Mouse (Mus musculus) midbrain, embryonic 14.5 days (tissue): ENCODE results near the gene Mefv. TPM values are rescaled to one million over a fixed set of nuclear protein-coding genes. Genes with fewer than 3 reads are reported as not detected.
"Not testable (repeated sequence)": the region's sequence is repeated elsewhere in the genome, so short reads cannot be mapped to it uniquely, and the experiment has no call there.

Experiments
- ATAC-seq: fragments of 200-750 bp; cut with Nextera tagmentation; 2 replicates; pipeline ENCODE4 v1.8.0; 2017; ENCODE audit warnings: moderate number of reproducible peaks, moderate library complexity; ENCODE audit not compliant: low FRiP score, low TSS enrichment
- DNase-seq: peaks from one replicate; pipeline ENCODE4 v3.0.0-alpha.2; 2015
- H3K27ac ChIP-seq: fragments of 300-500 bp; sonication (generic); replicated peaks from 2 replicates; pipeline ENCODE4 v1.5.1; 2014; ENCODE audit warnings: mild to moderate bottlenecking, low read depth, low read length, moderate library complexity
- H3K27me3 ChIP-seq: fragments of 300-500 bp; sonication (generic); 2 replicates; pipeline ENCODE4 v1.6.1; 2014; ENCODE audit warnings: low read length, control low read depth, mixed read lengths; ENCODE audit not compliant: control insufficient read depth, insufficient read depth
- H3K36me3 ChIP-seq: fragments of 300-500 bp; sonication (generic); 2 replicates; pipeline ENCODE4 v1.6.1; 2014; ENCODE audit warnings: low read length, control low read depth; ENCODE audit not compliant: control insufficient read depth, insufficient read depth
- H3K4me1 ChIP-seq: fragments of 300-500 bp; sonication (generic); 2 replicates; pipeline ENCODE4 v1.6.1; 2014; ENCODE audit warnings: mild to moderate bottlenecking, antibody characterized with exemption, low read length, control low read depth; ENCODE audit not compliant: control insufficient read depth, insufficient read depth
- H3K4me2 ChIP-seq: fragments of 300-500 bp; sonication (generic); 2 replicates; pipeline ENCODE4 v1.6.1; 2014; ENCODE audit warnings: mild to moderate bottlenecking, low read length, moderate library complexity
- H3K4me3 ChIP-seq: fragments of 300-500 bp; sonication (generic); replicated peaks from 2 replicates; pipeline ENCODE4 v1.5.1; 2014; ENCODE audit warnings: low read depth, low read length
- H3K9ac ChIP-seq: fragments of 300-500 bp; sonication (generic); replicated peaks from 2 replicates; pipeline ENCODE4 v1.6.1; 2014; ENCODE audit warnings: mild to moderate bottlenecking, low read length, moderate library complexity
- H3K9me3 ChIP-seq: fragments of 300-500 bp; sonication (generic); 2 replicates; pipeline ENCODE4 v1.6.1; 2016; ENCODE audit warnings: low read length, control low read depth, mixed read lengths; ENCODE audit not compliant: control insufficient read depth
- WGBS: fragments of 180-500 bp; shearing (Covaris S2); extraction: QIAGEN DNeasy Blood & Tissue Kit; methylation state at CpG from one replicate; pipeline ENCODE4 v1.1.7; 2014; 5-methylcytosine and 5-hydroxymethylcytosine counted together
- polyA plus RNA-seq: library from polyadenylated mRNA; unstranded; fragments of >200 nt; fragmentation: Nextera tagmentation; extraction: Ambion mirVana; gene quantifications from 2 replicates; pipeline ENCODE4 v1.2.1, GENCODE M21; 2014

The Mefv gene
- polyA plus RNA-seq, 1 experiment from 2014 or later: not detected

GRCm38 (mm10) chr16:3727980-3728720, 10.3 kb upstream of the Mefv start:
- H3K4me3 ChIP-seq: no peak overlapping the region
- DNase-seq (no peak), ATAC-seq (no peak)
- no peak overlapping the region for H3K27ac ChIP-seq
- H3K9me3 ChIP-seq: no peaks in the 10 kb centered on the region
- WGBS: 87% methylated on average over 6 of the region's 6 CpGs
- H3K4me2 ChIP-seq: no peak overlapping the region
- H3K36me3 ChIP-seq: no peaks in the 10 kb centered on the region
- no peaks in the 10 kb centered on the region for H3K4me1 ChIP-seq
- H3K27me3 ChIP-seq: no peaks in the 10 kb centered on the region
- no peak overlapping the region for H3K9ac ChIP-seq

- DNase-seq (no peak), ATAC-seq (no peak)
- no peak overlapping the region for H3K9ac ChIP-seq
- H3K36me3 ChIP-seq: no peaks in the 10 kb centered on the region
- 78% methylated on average over 3 of the region's 3 CpGs for WGBS
- H3K4me1 ChIP-seq: no peaks in the 10 kb centered on the region
- H3K9me3 ChIP-seq: 0 out of 2 replicates have a peak, but pooled peaks cover 3% of the 10 kb centered on the region
- H3K4me2 ChIP-seq: no peak overlapping the region
- no peaks in the 10 kb centered on the region for H3K27me3 ChIP-seq
- H3K27ac ChIP-seq: no peak overlapping the region
- H3K4me3 ChIP-seq: no peak overlapping the region
Observed at GRCm38 (mm10) chr16:3723231-3723630, 5.3 kb upstream of the Mefv start.

- H3K36me3 ChIP-seq: no peaks in the 10 kb centered on the region
- H3K9ac ChIP-seq: no peak overlapping the region
- 94% methylated on average over 2 of the region's 2 CpGs for WGBS
- H3K4me1 ChIP-seq: no peaks in the 10 kb centered on the region
- DNase-seq (no peak), ATAC-seq (no peak)
- H3K4me3 ChIP-seq: no peak overlapping the region
- H3K27me3 ChIP-seq: no peaks in the 10 kb centered on the region
- no peak overlapping the region for H3K27ac ChIP-seq
- no peak overlapping the region for H3K4me2 ChIP-seq
- H3K9me3 ChIP-seq: no peaks in the 10 kb centered on the region
Observed at GRCm38 (mm10) chr16:3714731-3715130, 3.2 kb downstream of the Mefv start.

- no peaks in the 10 kb centered on the region for H3K36me3 ChIP-seq
- ATAC-seq (no peak), DNase-seq (no peak)
- 88% methylated on average over 6 of the region's 6 CpGs for WGBS
- H3K9me3 ChIP-seq: no peaks in the 10 kb centered on the region; the same call in 1 of the 2 replicates
- H3K9ac ChIP-seq: no peak overlapping the region
- no peak overlapping the region for H3K4me2 ChIP-seq
- H3K4me1 ChIP-seq: no peaks in the 10 kb centered on the region
- H3K27me3 ChIP-seq: no peaks in the 10 kb centered on the region
- no peak overlapping the region for H3K4me3 ChIP-seq
- no peak overlapping the region for H3K27ac ChIP-seq
Observed at GRCm38 (mm10) chr16:3706680-3707079, 11.2 kb downstream of the Mefv start.

- Histone ChIP-seq H3K27ac (no peak overlapping the region), H3K27me3 (no peaks in the 10 kb centered on the region), H3K4me3 (no peak overlapping the region), H3K4me2 (no peak overlapping the region), H3K9me3 (no peaks in the 10 kb centered on the region; the same call in 1 of the 2 replicates), H3K36me3 (no peaks in the 10 kb centered on the region), H3K4me1 (no peaks in the 10 kb centered on the region), H3K9ac (no peak overlapping the region)
- no peak for ATAC-seq
- DNase-seq: no peak
- WGBS: 67% methylated on average over 1 of the region's 1 CpGs
Observed at GRCm38 (mm10) chr16:3700893-3701292, 17.0 kb downstream of the Mefv start.

GRCm38 (mm10) chr16:3699281-3699680, 18.6 kb downstream of the Mefv start:
- 87% methylated on average over 8 of the region's 8 CpGs for whole genome bisulfite sequencing

GRCm38 (mm10) chr16:3689608-3690007, 28.3 kb downstream of the Mefv start:
- not testable (repeated sequence) for H3K4me1 ChIP-seq, H3K36me3 ChIP-seq, DNase-seq, H3K27ac ChIP-seq, H3K27me3 ChIP-seq, H3K4me2 ChIP-seq, H3K9me3 ChIP-seq, H3K4me3 ChIP-seq, H3K9ac ChIP-seq, ATAC-seq
- 63% methylated on average over 20 of the region's 20 CpGs for WGBS

More at GRCm38 (mm10) chr16:3699281-3699680, 18.6 kb downstream of the Mefv start:
- Histone ChIP-seq H3K27me3 (no peaks in the 10 kb centered on the region), H3K27ac (no peak overlapping the region), H3K9me3 (no peaks in the 10 kb centered on the region; the same call in 1 of the 2 replicates), H3K9ac (no peak overlapping the region), H3K4me2 (no peak overlapping the region), H3K36me3 (no peaks in the 10 kb centered on the region), H3K4me3 (no peak overlapping the region), H3K4me1 (no peaks in the 10 kb centered on the region)
- ATAC-seq: no peak
- DNase-seq: no peak

Other genes with a start within 250 kb of the Mefv start
- not detected in 2 replicates for gene Olfr161, start 127.1 kb downstream of the Mefv start, polyA plus RNA-seq
- 30.5 and 35.4 TPM in 2 replicates for gene Zfp263, start 26.0 kb upstream of the Mefv start, polyA plus RNA-seq
- not detected in 2 replicates for gene Olfr15, start 112.8 kb upstream of the Mefv start, polyA plus RNA-seq
- 2.2 and 3.2 TPM in 2 replicates for gene Zfp174, start 129.2 kb upstream of the Mefv start, polyA plus RNA-seq
- gene Naa60, start 154.3 kb upstream of the Mefv start, polyA plus RNA-seq: 100 and 102 TPM in 2 replicates
- 16.2 and 18.5 TPM in 2 replicates for gene Zfp597, start 166.5 kb upstream of the Mefv start, polyA plus RNA-seq
- 2.2 and 3.7 TPM in 2 replicates for gene Gm20695, start 166.6 kb upstream of the Mefv start, polyA plus RNA-seq
- gene 1700037C18Rik, start 190.6 kb upstream of the Mefv start, polyA plus RNA-seq: 9.1 and 11.2 TPM in 2 replicates
- 33.9 and 36.8 TPM in 2 replicates for gene Cluap1, start 190.7 kb upstream of the Mefv start, polyA plus RNA-seq